Mouse (Mus musculus) hindbrain, embryonic 15.5 days (tissue): ENCODE results near the gene Brd3. TPM values are rescaled to one million over a fixed set of nuclear protein-coding genes. Genes with fewer than 3 reads are reported as not detected.
A peak's percentile ranks its signal among the peaks of the same experiment; 100 is the strongest.

ENCODE experiments used
- ATAC-seq: fragments of 200-750 bp; cut with Nextera tagmentation; 2 replicates; pipeline ENCODE4 v1.8.0; 2017; ENCODE audit warnings: low read depth, moderate number of reproducible peaks, moderate TSS enrichment; ENCODE audit not compliant: low FRiP score
- H3K27ac ChIP-seq: fragments of 300-500 bp; sonication (generic); replicated peaks from 2 replicates; pipeline ENCODE4 v1.5.1; 2015; ENCODE audit warnings: mild to moderate bottlenecking, inconsistent platforms
- H3K27me3 ChIP-seq: fragments of 300-500 bp; sonication (generic); 2 replicates; pipeline ENCODE4 v1.6.1; 2015; ENCODE audit warnings: control low read depth, inconsistent platforms
- H3K36me3 ChIP-seq: fragments of 300-500 bp; sonication (generic); 2 replicates; pipeline ENCODE4 v1.6.1; 2015; ENCODE audit warnings: control low read depth, inconsistent platforms
- H3K4me1 ChIP-seq: fragments of 300-500 bp; sonication (generic); replicated peaks from 2 replicates; pipeline ENCODE4 v1.6.1; 2015; ENCODE audit warnings: control low read depth, inconsistent platforms
- H3K4me2 ChIP-seq: fragments of 300-500 bp; sonication (generic); 2 replicates; pipeline ENCODE4 v1.6.1; 2015; ENCODE audit warnings: moderate library complexity, mild to moderate bottlenecking, inconsistent platforms
- H3K4me3 ChIP-seq: fragments of 300-500 bp; sonication (generic); 2 replicates; pipeline ENCODE4 v1.5.1; 2015; ENCODE audit warnings: mild to moderate bottlenecking, inconsistent platforms
- H3K9ac ChIP-seq: fragments of 300-500 bp; sonication (generic); 2 replicates; pipeline ENCODE4 v1.6.1; 2015; ENCODE audit warnings: inconsistent platforms
- H3K9me3 ChIP-seq: fragments of 300-500 bp; sonication (generic); 2 replicates; pipeline ENCODE4 v1.6.1; 2016; ENCODE audit warnings: control low read depth, inconsistent platforms
- WGBS: fragments of 180-500 bp; shearing (Covaris S2); methylation state at CpG from one replicate; pipeline ENCODE4 v1.1.7; 2015; 5-methylcytosine and 5-hydroxymethylcytosine counted together
- polyA plus RNA-seq: library from polyadenylated mRNA; unstranded; fragments of >200 nt; fragmentation: Nextera tagmentation; extraction: Ambion mirVana; gene quantifications from 2 replicates; pipeline ENCODE4 v1.2.1, GENCODE M21; 2015

Gene Brd3
- polyA plus RNA-seq, 1 experiment from 2014 or later = 132 TPM

DNA sequence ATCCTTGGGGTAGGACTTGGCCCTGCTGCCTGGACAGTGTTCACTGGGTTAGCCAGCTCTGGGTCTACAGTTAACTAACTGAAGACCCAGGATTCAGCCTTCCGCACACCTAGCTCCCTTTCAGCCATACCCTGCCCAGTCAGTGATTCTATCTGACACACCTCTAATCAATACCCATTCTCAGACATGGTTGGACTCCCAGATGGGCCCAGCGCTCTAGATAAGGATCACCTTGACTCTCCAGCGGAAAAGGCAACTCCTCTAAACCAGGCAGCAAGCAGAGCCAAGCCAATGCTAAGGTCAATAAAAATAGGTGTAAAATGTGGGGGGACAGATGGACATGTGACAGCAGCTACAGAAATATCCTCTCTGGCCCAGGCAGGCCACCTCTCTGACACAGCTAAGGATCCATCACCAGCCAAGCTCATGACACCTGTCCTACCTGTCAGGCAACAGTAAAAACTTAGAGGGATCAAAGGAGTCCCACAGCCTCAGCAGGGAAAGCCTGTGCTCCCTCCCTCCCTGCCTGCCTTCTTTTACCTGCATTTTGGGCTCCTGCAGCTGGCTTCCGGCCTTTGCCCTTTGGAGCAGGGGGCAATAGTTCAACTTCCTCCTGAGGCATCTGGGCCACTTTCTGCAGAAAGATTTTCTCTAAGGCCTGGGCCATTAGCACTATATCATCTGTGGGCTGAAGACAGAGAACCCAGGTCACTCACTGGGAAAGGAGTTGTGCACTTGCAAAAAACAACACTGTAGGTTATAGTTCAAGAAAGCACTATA lies 45.4 kb downstream of the Brd3 start:
- no peak for ATAC-seq
- Histone ChIP-seq H3K9me3 (no peaks in the 10 kb centered on the region), H3K36me3 (peaks cover 70% of the 10 kb centered on the region), H3K4me2 (no peak overlapping the region), H3K4me1 (no peaks in the 10 kb centered on the region), H3K27ac (no peak overlapping the region), H3K9ac (no peak overlapping the region), H3K27me3 (no peaks in the 10 kb centered on the region), H3K4me3 (no peak overlapping the region)
- WGBS = 95% methylated on average over 4 of the region's 4 CpGs

DNA sequence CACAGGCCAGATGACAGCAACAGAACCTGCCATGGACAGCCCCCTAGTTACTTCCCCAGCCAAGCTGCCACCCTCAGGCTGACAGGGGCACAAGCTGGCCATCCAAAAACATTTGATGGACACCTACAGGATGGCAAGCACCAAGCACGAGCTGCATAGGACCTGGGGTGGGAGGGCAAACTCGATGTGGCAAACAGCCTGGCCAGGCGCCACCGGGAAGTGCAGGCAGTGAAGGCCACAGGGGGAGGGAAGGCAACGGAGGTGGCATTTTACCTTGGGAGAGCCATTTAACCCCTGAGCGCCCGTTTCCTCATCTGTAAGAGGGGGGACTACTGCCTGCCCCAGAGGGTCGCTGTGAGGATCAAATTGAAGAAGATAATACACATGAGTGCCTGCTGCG lies 46.8 kb downstream of the Brd3 start:
- peaks cover 81% of the 10 kb centered on the region for H3K36me3 ChIP-seq
- H3K27ac ChIP-seq = no peak overlapping the region
- H3K9me3 ChIP-seq = no peaks in the 10 kb centered on the region
- WGBS = 69% methylated on average over 9 of the region's 9 CpGs
- no peaks in the 10 kb centered on the region for H3K27me3 ChIP-seq
- no peak overlapping the region for H3K4me3 ChIP-seq
- no peaks in the 10 kb centered on the region for H3K4me1 ChIP-seq
- no peak overlapping the region for H3K9ac ChIP-seq
- no peak overlapping the region for H3K4me2 ChIP-seq
- ATAC-seq = no peak

DNA sequence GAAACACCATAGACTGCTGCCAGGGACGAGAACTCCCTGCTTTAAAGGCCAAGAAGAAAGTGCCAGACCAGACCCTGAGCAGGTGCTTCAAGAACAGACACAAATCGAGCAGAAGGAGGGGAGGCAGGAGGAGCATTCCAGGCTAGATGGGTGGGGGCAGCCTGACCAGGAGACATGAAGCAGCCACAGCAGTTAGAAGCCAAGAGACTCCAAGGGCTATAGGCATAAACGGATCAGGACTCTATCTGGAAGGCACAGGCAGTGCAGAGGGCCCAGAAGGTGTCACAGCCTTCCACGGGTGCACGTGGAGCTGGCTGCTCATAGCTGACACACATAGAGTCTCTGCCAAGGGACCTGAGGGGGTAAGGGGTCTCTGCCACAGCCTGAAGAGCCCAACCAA lies 47.3 kb downstream of the Brd3 start:
- Histone ChIP-seq H3K4me3 (no peak overlapping the region), H3K27me3 (no peaks in the 10 kb centered on the region), H3K36me3 (peaks cover 83% of the 10 kb centered on the region), H3K9me3 (no peaks in the 10 kb centered on the region), H3K4me1 (no peaks in the 10 kb centered on the region), H3K27ac (no peak overlapping the region), H3K9ac (no peak overlapping the region), H3K4me2 (no peak overlapping the region)
- WGBS = 91% methylated on average over 5 of the region's 5 CpGs
- ATAC-seq = no peak

DNA sequence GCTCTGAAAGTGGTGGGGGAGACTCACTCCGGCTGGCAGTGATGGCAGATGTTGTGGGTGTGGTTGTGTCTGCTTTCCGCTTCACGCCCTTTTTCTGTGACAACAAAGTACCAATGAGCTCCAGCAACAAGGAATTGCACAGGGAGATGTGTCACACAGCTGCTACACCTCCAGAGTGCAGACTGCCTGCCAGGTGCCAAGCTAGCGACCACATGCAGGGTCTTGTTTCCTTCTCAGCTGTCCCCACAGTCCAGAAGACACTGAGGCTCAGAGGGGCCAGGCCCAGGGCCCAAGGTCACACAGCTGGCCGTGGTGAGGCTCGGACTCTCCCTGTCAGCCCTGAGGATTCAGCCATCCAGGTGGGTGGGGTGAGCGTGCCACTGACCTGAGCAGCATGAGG lies 47.7 kb downstream of the Brd3 start:
- no peak for ATAC-seq
- Histone ChIP-seq H3K9ac (no peak overlapping the region), H3K4me3 (no peak overlapping the region), H3K4me2 (no peak overlapping the region), H3K9me3 (no peaks in the 10 kb centered on the region), H3K27ac (no peak overlapping the region), H3K27me3 (no peaks in the 10 kb centered on the region), H3K4me1 (no peaks in the 10 kb centered on the region), H3K36me3 (peaks cover 86% of the 10 kb centered on the region)
- WGBS = 80% methylated on average over 7 of the region's 7 CpGs

DNA sequence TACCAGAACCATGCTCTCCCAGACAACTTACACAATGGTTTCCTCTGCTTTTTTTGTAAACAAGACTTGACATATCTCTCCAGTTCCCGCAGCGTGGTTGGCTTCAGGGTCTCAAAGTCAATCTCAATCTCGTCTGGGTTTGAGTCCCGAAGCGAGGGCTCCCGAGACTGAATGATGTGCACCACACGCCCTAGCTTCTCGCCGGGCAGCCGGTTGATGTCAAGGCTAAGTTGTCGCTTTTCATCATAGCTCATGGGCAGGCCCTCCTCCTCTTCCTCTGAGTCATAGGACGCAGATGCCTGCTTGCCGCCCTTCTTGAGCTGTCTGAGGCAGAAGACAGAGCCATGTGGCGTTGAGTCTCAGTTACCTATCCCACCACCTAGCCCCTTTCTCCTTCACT lies 57.2 kb downstream of the Brd3 start:
- no peak overlapping the region for H3K4me2 ChIP-seq
- H3K36me3 ChIP-seq = peaks cover 79% of the 10 kb centered on the region
- no peaks in the 10 kb centered on the region for H3K9me3 ChIP-seq
- WGBS = 92% methylated on average over 14 of the region's 14 CpGs
- no peak overlapping the region for H3K9ac ChIP-seq
- ATAC-seq = no peak
- no peak overlapping the region for H3K4me3 ChIP-seq
- H3K4me1 ChIP-seq = no peaks in the 10 kb centered on the region
- no peak overlapping the region for H3K27ac ChIP-seq
- no peaks in the 10 kb centered on the region for H3K27me3 ChIP-seq

DNA sequence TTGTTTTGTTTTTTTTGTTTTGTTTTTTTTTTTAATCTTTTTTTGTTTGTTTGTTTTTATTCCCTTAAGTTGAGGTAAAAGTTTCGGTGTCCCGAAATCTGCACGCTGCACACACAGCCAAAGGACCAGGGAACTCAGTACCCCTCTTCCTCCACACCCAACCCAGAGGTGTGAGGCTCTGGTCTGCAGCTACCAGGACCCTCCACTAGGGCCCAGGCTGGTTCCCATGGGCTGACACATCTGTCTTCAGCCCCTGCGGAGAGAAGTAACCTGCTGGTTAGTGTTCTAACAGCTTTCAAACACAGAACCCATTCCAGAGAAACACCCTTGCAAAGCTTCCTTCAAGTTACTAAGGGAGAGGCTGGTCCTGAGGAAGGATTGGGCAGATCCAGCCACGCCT lies 59.7 kb downstream of the Brd3 start:
- Histone ChIP-seq H3K9ac (no peak overlapping the region), H3K27ac (no peak overlapping the region), H3K27me3 (no peaks in the 10 kb centered on the region), H3K4me2 (no peak overlapping the region), H3K4me3 (no peak overlapping the region), H3K36me3 (peaks cover 62% of the 10 kb centered on the region), H3K4me1 (peaks cover 15% of the 10 kb centered on the region), H3K9me3 (no peaks in the 10 kb centered on the region)
- ATAC-seq = no peak
- WGBS = 90% methylated on average over 5 of the region's 5 CpGs

DNA sequence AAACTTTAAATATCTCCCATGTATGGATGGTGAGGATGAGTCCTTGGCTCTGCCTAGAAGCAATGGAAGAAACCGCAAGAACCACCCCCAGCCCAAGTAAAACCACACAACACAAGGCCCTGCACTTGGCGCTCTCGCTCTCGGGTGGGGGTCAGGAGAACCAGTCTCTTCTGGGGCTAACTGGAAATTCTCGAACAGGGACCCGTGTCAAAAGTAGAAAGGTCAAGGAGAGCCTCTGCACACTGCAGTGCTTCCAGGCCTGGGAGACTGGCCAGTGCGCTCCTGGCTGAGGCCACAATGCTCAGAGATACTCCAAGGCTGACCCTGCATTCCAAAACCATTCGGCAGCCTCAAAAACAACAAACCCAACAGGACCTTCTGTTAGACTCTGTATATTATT lies 60.6 kb downstream of the Brd3 start:
- peaks cover 18% of the 10 kb centered on the region for H3K4me1 ChIP-seq
- H3K9ac ChIP-seq = no peak overlapping the region
- H3K4me3 ChIP-seq = no peak overlapping the region
- peaks cover 54% of the 10 kb centered on the region for H3K36me3 ChIP-seq
- WGBS = 88% methylated on average over 8 of the region's 8 CpGs
- H3K4me2 ChIP-seq = no peak overlapping the region
- H3K9me3 ChIP-seq = no peaks in the 10 kb centered on the region
- ATAC-seq = no peak
- H3K27me3 ChIP-seq = no peaks in the 10 kb centered on the region
- H3K27ac ChIP-seq = no peak overlapping the region

DNA sequence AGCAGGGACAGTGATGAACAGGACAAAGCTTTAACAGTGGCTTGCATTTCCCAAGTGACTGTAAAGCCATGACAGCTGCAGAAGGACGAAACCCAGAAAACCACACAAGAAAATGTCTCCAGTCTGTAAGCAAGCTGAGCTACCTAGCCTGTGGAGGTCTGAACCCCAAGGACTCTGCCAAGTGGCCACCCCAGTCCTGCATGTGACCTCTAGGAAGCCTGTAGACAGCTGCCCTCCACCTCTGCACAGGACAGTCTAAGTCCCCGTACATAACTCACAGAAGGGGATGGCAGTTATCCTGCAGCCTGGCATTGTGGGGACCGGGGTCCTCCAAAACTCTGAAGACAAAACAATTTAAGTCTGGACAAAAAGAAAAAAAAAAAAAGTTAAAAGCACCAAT lies 61.6 kb downstream of the Brd3 start:
- Histone ChIP-seq H3K4me1 (peaks cover 20% of the 10 kb centered on the region), H3K9me3 (no peaks in the 10 kb centered on the region), H3K4me2 (no peak overlapping the region), H3K27me3 (no peaks in the 10 kb centered on the region), H3K36me3 (peaks cover 45% of the 10 kb centered on the region), H3K9ac (no peak overlapping the region), H3K27ac (no peak overlapping the region), H3K4me3 (no peak overlapping the region)
- WGBS = 98% methylated on average over 3 of the region's 3 CpGs
- no peak for ATAC-seq

DNA sequence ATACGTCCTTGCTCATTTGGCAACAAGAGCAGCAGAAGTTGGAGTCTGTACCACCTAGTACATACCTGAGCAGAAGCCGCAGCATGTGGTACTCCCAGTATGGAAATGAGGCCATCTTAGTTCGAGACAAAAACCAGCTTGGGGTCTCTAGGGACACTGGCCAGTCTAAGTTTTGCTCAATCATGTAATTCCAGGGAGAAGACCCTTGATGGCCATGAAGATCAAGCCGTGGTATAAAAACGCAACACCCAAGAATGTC lies 64.1 kb downstream of the Brd3 start:
- WGBS = 75% methylated on average over 5 of the region's 5 CpGs
- H3K9ac ChIP-seq = no peak overlapping the region

DNA sequence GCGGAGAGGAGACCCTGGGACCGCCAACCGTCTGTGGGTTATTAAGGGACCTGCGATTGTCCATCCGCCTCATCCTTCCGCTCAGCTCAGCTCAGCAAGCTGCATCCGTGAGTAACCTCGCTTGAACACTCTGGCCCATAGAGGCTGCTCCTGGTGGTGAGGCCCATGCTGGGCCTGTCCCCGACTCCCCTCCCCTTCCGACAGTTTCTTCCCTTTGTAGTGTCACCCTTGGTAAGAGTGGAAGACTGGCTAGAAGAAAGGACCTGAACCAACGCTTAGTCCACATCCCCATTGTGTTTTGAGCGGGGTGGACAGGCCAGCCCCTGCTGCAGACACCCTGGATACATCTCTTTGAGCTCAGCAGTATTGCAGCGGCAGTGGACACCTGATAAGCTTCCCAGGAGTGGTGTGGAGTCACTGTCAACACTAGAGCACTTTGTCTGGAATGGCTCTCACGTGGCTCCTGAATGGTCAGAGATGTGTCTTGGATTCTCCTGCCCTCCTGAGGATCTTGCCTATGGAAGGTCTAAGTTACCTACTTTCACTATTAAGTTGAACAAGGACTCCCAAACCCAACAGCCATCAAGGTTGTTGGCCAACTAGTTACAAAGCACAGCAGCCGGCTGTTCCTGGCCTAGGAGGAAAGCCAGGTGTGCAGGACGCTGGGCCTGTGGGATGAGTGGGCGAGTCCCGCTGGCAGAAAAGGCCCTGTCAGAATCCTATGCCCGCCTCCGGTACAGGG lies 64.6 kb downstream of the Brd3 start:
- 33% methylated on average over 20 of the region's 20 CpGs for WGBS
- peak overlapping the region; percentile 80 for H3K27ac ChIP-seq
- peaks cover 20% of the 10 kb centered on the region for H3K4me1 ChIP-seq
- peaks cover 16% of the 10 kb centered on the region for H3K36me3 ChIP-seq
- no peaks in the 10 kb centered on the region for H3K9me3 ChIP-seq
- H3K9ac ChIP-seq = peak overlapping the region; percentile 61
- H3K27me3 ChIP-seq = no peaks in the 10 kb centered on the region
- peak; percentile 58 for ATAC-seq
- peak overlapping the region; percentile 68 for H3K4me3 ChIP-seq
- H3K4me2 ChIP-seq = peak overlapping the region; percentile 79

More for the DNA sequence above, 64.1 kb downstream of the Brd3 start:
- Histone ChIP-seq H3K27me3 (no peaks in the 10 kb centered on the region), H3K4me1 (peaks cover 20% of the 10 kb centered on the region), H3K36me3 (peaks cover 21% of the 10 kb centered on the region), H3K27ac (no peak overlapping the region), H3K9me3 (no peaks in the 10 kb centered on the region), H3K4me2 (peak overlapping the region; percentile 79), H3K4me3 (peak overlapping the region; percentile 68)
- ATAC-seq = no peak

DNA sequence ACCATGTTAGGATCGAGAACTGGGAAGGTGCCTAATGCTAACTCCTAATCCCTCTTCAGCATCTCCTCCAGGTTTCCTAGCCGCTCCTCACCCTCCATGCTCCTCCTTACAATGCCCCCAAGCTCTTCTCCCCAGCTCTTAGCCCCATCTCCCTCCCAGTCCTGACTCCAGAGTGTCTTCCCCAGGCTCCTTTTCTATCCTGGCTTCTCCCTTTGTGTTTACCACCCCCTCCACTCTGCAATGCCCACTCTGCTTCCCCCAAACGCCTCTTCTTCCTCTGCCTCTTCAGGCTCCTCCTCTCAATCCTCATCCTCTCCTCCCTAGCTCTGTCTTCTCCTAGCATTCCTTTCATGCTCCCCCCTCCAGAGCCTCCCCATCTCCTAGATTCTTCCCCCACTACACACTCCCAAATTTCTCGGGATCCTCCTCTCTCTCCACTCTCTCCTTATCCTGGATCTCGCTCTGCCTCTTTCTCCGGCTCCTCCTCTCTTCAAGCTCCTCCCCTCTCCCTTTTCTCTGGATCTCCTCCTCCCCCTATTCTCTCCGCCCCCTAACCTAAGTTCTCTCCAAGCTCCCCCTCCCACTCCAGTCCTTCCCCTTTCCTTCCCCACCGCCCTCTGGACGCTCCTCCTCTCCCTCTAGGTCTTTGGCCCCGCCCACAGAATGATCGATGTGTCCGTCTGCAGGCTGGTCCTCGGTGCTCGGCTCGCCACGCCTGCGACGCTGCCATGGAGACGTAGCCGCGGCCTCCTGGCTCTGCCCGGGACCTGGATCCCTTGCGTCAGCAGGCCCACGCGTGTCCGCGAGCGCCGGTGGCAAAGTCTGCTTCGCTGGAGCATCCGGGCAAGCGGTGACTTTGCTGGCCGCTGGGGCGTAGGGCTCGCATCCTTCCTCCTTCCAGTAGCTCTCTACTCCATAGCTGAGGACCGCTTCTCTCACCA lies 65.4 kb downstream of the Brd3 start, which contains the start of gene Brd3os:
Gene Brd3os (plus strand): TSS at position 558 of the 941 bp plus-strand sequence.
- H3K4me3 ChIP-seq = peak within 1 kb of the TSS; percentile 68
- 1% methylated on average over 36 of the region's 36 CpGs for WGBS

DNA sequence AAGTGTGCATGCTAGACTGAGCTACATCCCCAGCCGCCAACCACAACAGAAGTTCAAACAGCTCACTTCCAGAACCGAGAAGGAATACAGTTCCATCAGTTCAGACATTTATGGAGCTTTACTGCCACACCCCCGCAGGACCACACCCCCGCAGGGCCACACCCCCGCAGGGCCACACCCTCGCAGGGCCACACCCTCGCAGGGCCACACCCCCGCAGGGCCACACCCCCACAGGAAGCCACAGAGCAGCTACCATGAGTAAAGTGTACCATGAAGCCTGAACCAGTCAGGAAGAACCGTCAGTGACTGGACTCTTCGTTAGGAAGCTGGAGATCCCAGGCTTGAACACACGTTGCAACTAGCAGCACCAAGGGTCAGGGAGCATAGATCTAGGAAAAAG lies 69.2 kb downstream of the Brd3 start:
- no peak overlapping the region for H3K27ac ChIP-seq
- H3K4me1 ChIP-seq = peaks cover 10% of the 10 kb centered on the region
- no peak overlapping the region for H3K4me2 ChIP-seq
- H3K9me3 ChIP-seq = no peaks in the 10 kb centered on the region
- no peak for ATAC-seq
- H3K9ac ChIP-seq = no peak overlapping the region
- H3K4me3 ChIP-seq = no peak overlapping the region
- 25% methylated on average over 11 of the region's 11 CpGs for WGBS
- H3K36me3 ChIP-seq = no peaks in the 10 kb centered on the region
- no peaks in the 10 kb centered on the region for H3K27me3 ChIP-seq

More for the DNA sequence above, 65.4 kb downstream of the Brd3 start, which contains the start of gene Brd3os:
- Histone ChIP-seq H3K9ac (peak within 1 kb of the TSS; percentile 64), H3K36me3 (peaks cover 14% of the 10 kb centered on the region), H3K4me1 (peaks cover 20% of the 10 kb centered on the region), H3K27ac (peak within 1 kb of the TSS; percentile 80), H3K27me3 (no peaks in the 10 kb centered on the region), H3K4me2 (peak within 1 kb of the TSS; percentile 79), H3K9me3 (no peaks in the 10 kb centered on the region)
- peak; percentile 91 for ATAC-seq
